Mouse (Mus musculus): ENCODE results near the gene Pabpn1l. TPM values are rescaled to one million over a fixed set of nuclear protein-coding genes. Genes with fewer than 3 reads are reported as not detected.
"Not testable (repeated sequence)": the region's sequence is repeated elsewhere in the genome, so short reads cannot be mapped to it uniquely, and the experiment has no call there.

The Pabpn1l gene
- polyA plus RNA-seq, 1 experiment from 2014 or later: not detected

GRCm38 (mm10) chr8:122576648-122577022 lies 45.9 kb downstream of the Pabpn1l start, which contains the start of gene Aprt:
Gene Aprt (minus strand): TSS chr8:122576909.
- H3K9me3 ChIP-seq (ENCODE audit: control insufficient read depth, low read length): no peaks in the 10 kb centered on the region
- WGBS: under 1% methylated on average over 38 of the region's 39 CpGs

GRCm38 (mm10) chr8:122575735-122576647 lies 46.5 kb downstream of the Pabpn1l start:
- Histone ChIP-seq H3K36me3 (ENCODE audit: control insufficient read depth, insufficient read depth, low read length) (peaks cover 9% of the 10 kb centered on the region; the same call in 1 of the 2 replicates), H3K4me3 (ENCODE audit: low read length) (peak overlapping the region; percentile 64), H3K27ac (ENCODE audit: low read depth, low read length) (peak overlapping the region; percentile 76), H3K9me3 (ENCODE audit: control insufficient read depth, low read length) (no peaks in the 10 kb centered on the region), H3K9ac (ENCODE audit: low read depth, low read length) (peak overlapping the region; percentile 78), H3K4me2 (ENCODE audit: low read length) (peak overlapping the region; percentile 64), H3K4me1 (ENCODE audit: control insufficient read depth, insufficient read depth, low read depth, low read length) (peaks cover 23% of the 10 kb centered on the region), H3K27me3 (replicated peaks; ENCODE audit: control insufficient read depth, insufficient read depth, low read length) (no peaks in the 10 kb centered on the region)
- WGBS: 17% methylated on average over 21 of the region's 21 CpGs
- ATAC-seq: peak; percentile 29

More at GRCm38 (mm10) chr8:122576648-122577022, 45.9 kb downstream of the Pabpn1l start, which contains the start of gene Aprt:
- Histone ChIP-seq H3K9ac (ENCODE audit: low read depth, low read length) (peak within 1 kb of the TSS; percentile 78), H3K4me3 (ENCODE audit: low read length) (peak within 1 kb of the TSS; percentile 64), H3K36me3 (ENCODE audit: control insufficient read depth, insufficient read depth, low read length) (peaks cover 8% of the 10 kb centered on the region; the same call in 1 of the 2 replicates), H3K4me1 (ENCODE audit: control insufficient read depth, insufficient read depth, low read depth, low read length) (peaks cover 23% of the 10 kb centered on the region), H3K4me2 (ENCODE audit: low read length) (peak within 1 kb of the TSS; percentile 64), H3K27ac (ENCODE audit: low read depth, low read length) (peak within 1 kb of the TSS; percentile 76), H3K27me3 (replicated peaks; ENCODE audit: control insufficient read depth, insufficient read depth, low read length) (no peaks in the 10 kb centered on the region)
- peak; percentile 94 for ATAC-seq

GRCm38 (mm10) chr8:122575286-122575685 lies 47.3 kb downstream of the Pabpn1l start:
- no peak overlapping the region for H3K27ac ChIP-seq (ENCODE audit: low read depth, low read length)
- H3K4me1 ChIP-seq (ENCODE audit: control insufficient read depth, insufficient read depth, low read depth, low read length): peaks cover 23% of the 10 kb centered on the region
- no peak for ATAC-seq
- H3K4me2 ChIP-seq (ENCODE audit: low read length): peak overlapping the region; percentile 64
- no peaks in the 10 kb centered on the region for H3K27me3 ChIP-seq (replicated peaks; ENCODE audit: control insufficient read depth, insufficient read depth, low read length)
- 76% methylated on average over 8 of the region's 8 CpGs for WGBS
- H3K9me3 ChIP-seq (ENCODE audit: control insufficient read depth, low read length): no peaks in the 10 kb centered on the region
- H3K4me3 ChIP-seq (ENCODE audit: low read length): no peak overlapping the region
- peak overlapping the region; percentile 78 for H3K9ac ChIP-seq (ENCODE audit: low read depth, low read length)
- peaks cover 11% of the 10 kb centered on the region; the same call in 1 of the 2 replicates for H3K36me3 ChIP-seq (ENCODE audit: control insufficient read depth, insufficient read depth, low read length)

GRCm38 (mm10) chr8:122574667-122575251 lies 47.8 kb downstream of the Pabpn1l start:
- Histone ChIP-seq H3K4me1 (ENCODE audit: control insufficient read depth, insufficient read depth, low read depth, low read length) (peaks cover 23% of the 10 kb centered on the region), H3K27ac (ENCODE audit: low read depth, low read length) (no peak overlapping the region), H3K36me3 (ENCODE audit: control insufficient read depth, insufficient read depth, low read length) (peaks cover 12% of the 10 kb centered on the region; the same call in 1 of the 2 replicates), H3K9me3 (ENCODE audit: control insufficient read depth, low read length) (no peaks in the 10 kb centered on the region), H3K27me3 (replicated peaks; ENCODE audit: control insufficient read depth, insufficient read depth, low read length) (no peaks in the 10 kb centered on the region), H3K9ac (ENCODE audit: low read depth, low read length) (no peak overlapping the region; the same call in 1 of the 2 replicates), H3K4me2 (ENCODE audit: low read length) (peak overlapping the region; percentile 64), H3K4me3 (ENCODE audit: low read length) (no peak overlapping the region)
- WGBS: 51% methylated on average over 10 of the region's 10 CpGs
- no peak for ATAC-seq

GRCm38 (mm10) chr8:122574264-122574663 lies 48.3 kb downstream of the Pabpn1l start:
- Histone ChIP-seq H3K4me1 (ENCODE audit: control insufficient read depth, insufficient read depth, low read depth, low read length) (peaks cover 24% of the 10 kb centered on the region), H3K4me2 (ENCODE audit: low read length) (no peak overlapping the region), H3K4me3 (ENCODE audit: low read length) (no peak overlapping the region), H3K36me3 (ENCODE audit: control insufficient read depth, insufficient read depth, low read length) (peaks cover 12% of the 10 kb centered on the region; the same call in 1 of the 2 replicates), H3K9ac (ENCODE audit: low read depth, low read length) (no peak overlapping the region), H3K27me3 (replicated peaks; ENCODE audit: control insufficient read depth, insufficient read depth, low read length) (no peaks in the 10 kb centered on the region), H3K27ac (ENCODE audit: low read depth, low read length) (no peak overlapping the region), H3K9me3 (ENCODE audit: control insufficient read depth, low read length) (no peaks in the 10 kb centered on the region)
- no peak for ATAC-seq
- 47% methylated on average over 3 of the region's 3 CpGs for WGBS

- peaks cover 29% of the 10 kb centered on the region for H3K4me1 ChIP-seq (ENCODE audit: control insufficient read depth, insufficient read depth, low read depth, low read length)
- no peak for ATAC-seq
- no peak overlapping the region; the same call in 1 of the 2 replicates for H3K27ac ChIP-seq (ENCODE audit: low read depth, low read length)
- no peak overlapping the region for H3K9ac ChIP-seq (ENCODE audit: low read depth, low read length)
- H3K27me3 ChIP-seq (replicated peaks; ENCODE audit: control insufficient read depth, insufficient read depth, low read length): no peaks in the 10 kb centered on the region
- no peak overlapping the region for H3K4me3 ChIP-seq (ENCODE audit: low read length)
- no peak overlapping the region for H3K4me2 ChIP-seq (ENCODE audit: low read length)
- no peaks in the 10 kb centered on the region for H3K9me3 ChIP-seq (ENCODE audit: control insufficient read depth, low read length)
- WGBS: 49% methylated on average over 9 of the region's 9 CpGs
- peaks cover 12% of the 10 kb centered on the region; the same call in 1 of the 2 replicates for H3K36me3 ChIP-seq (ENCODE audit: control insufficient read depth, insufficient read depth, low read length)
These were observed 49.0 kb downstream of the Pabpn1l start for GRCm38 (mm10) chr8:122573577-122573976.

GRCm38 (mm10) chr8:122573176-122573575 lies 49.4 kb downstream of the Pabpn1l start:
- H3K9ac ChIP-seq (ENCODE audit: low read depth, low read length); ATAC-seq; H3K9me3 ChIP-seq (ENCODE audit: control insufficient read depth, low read length); H3K4me3 ChIP-seq (ENCODE audit: low read length); H3K27ac ChIP-seq (ENCODE audit: low read depth, low read length); H3K27me3 ChIP-seq (replicated peaks; ENCODE audit: control insufficient read depth, insufficient read depth, low read length); H3K4me2 ChIP-seq (ENCODE audit: low read length): not testable (repeated sequence)
- Histone ChIP-seq H3K36me3 (ENCODE audit: control insufficient read depth, insufficient read depth, low read length) (peaks cover 12% of the 10 kb centered on the region; the same call in 1 of the 2 replicates), H3K4me1 (ENCODE audit: control insufficient read depth, insufficient read depth, low read depth, low read length) (peaks cover 29% of the 10 kb centered on the region)
- WGBS: 31% methylated on average over 4 of the region's 4 CpGs

GRCm38 (mm10) chr8:122572751-122573150 lies 49.8 kb downstream of the Pabpn1l start:
- Histone ChIP-seq H3K27me3 (replicated peaks; ENCODE audit: control insufficient read depth, insufficient read depth, low read length) (no peaks in the 10 kb centered on the region), H3K4me2 (ENCODE audit: low read length) (no peak overlapping the region), H3K27ac (ENCODE audit: low read depth, low read length) (no peak overlapping the region), H3K9me3 (ENCODE audit: control insufficient read depth, low read length) (no peaks in the 10 kb centered on the region), H3K36me3 (ENCODE audit: control insufficient read depth, insufficient read depth, low read length) (peaks cover 12% of the 10 kb centered on the region; the same call in 1 of the 2 replicates), H3K9ac (ENCODE audit: low read depth, low read length) (no peak overlapping the region), H3K4me1 (ENCODE audit: control insufficient read depth, insufficient read depth, low read depth, low read length) (peaks cover 29% of the 10 kb centered on the region), H3K4me3 (ENCODE audit: low read length) (no peak overlapping the region)
- ATAC-seq: no peak
- 90% methylated on average over 3 of the region's 3 CpGs for WGBS

Measured in hindbrain, embryonic 16.5 days (tissue).